In the genomic region with DNA sequence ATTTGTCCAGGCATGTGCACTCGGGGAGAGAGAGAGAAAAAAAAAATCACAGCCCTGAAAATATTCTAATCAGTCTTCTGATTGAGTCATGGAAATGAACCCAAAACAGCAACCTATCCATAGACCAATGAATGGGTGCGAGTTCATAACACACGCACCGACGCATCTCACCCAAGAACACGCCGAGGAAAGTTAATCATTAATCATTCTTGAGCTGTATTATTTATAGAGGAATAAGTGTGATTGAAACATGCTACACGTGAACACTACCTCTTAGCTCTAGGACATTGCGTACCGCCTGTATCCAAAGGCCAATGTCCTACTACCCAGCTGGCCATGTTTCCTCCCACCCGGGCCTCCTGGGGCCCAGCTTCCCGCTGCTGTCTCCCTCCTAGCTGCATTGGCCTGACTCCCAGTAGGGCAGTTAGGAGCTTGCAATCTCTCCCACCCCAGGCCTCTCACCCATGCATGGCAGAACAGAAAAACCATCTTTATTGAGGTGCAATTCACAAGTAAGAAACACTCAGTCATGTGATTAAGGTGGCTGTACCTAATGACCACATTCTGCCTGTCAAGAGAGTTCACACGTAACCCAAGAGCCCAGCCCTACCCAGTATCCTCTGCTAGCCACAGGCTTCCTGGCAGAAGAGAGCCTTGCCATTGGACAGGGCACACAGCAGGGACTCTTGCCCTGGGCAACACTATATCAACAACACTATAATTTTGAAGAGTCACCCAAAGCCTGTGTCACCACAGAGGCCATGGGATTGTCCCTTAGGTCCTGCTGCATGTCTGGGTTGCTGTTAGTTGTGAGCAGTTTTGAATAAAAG, we compare ENCODE assay signal across 17 mouse cellular contexts. TPM values are rescaled to one million over a fixed set of nuclear protein-coding genes. Genes with fewer than 3 reads are reported as not detected.
DNase-seq lines count a peak whose midpoint lies in the region; ATAC-seq and TF ChIP-seq lines count a peak whose summit lies in the region.
"Had no signal": no experiment of that assay in that cellular context is flagged by ENCODE, and none has a peak within 500 bp of the region (broad histone marks: within the 10 kb centered on the region; RNA-seq: fewer than 3 reads in every experiment).

No protein-coding gene starts in this region.

- H3K27ac ChIP-seq in kidney, embryonic 15.5 days = no peak overlapping the region
- peak overlapping the region; percentile 88 for H3K27ac ChIP-seq in intestine, postnatal 0 days (ENCODE audit: low read depth, low read length)
- H3K27ac ChIP-seq: embryonic facial prominence, embryonic 12.5 days; forebrain, embryonic 15.5 days; heart, embryonic 10.5 days; liver, embryonic 15.5 days had no signal

- H3K4me3 ChIP-seq in kidney, embryonic 15.5 days (replicated peaks) = no peak overlapping the region
- no peak overlapping the region for H3K4me3 ChIP-seq in intestine, postnatal 0 days (ENCODE audit: low read depth, low read length)
- H3K4me3 ChIP-seq: embryonic facial prominence, embryonic 12.5 days; forebrain, embryonic 15.5 days; liver, embryonic 15.5 days had no signal

- no peak for ATAC-seq in kidney, embryonic 15.5 days (replicated peaks; ENCODE audit: low FRiP score)
- peak; percentile 91 for ATAC-seq in intestine, postnatal 0 days

- no peak overlapping the region for H3K4me2 ChIP-seq in kidney, embryonic 15.5 days
- no peak overlapping the region for H3K4me2 ChIP-seq in intestine, postnatal 0 days (replicated peaks; ENCODE audit: low read depth)

- peaks cover 8% of the 10 kb centered on the region; the same call in 1 of the 2 replicates for H3K4me1 ChIP-seq in kidney, embryonic 15.5 days
- no peaks in the 10 kb centered on the region; the same call in 1 of the 2 replicates for H3K4me1 ChIP-seq in intestine, postnatal 0 days (replicated peaks; ENCODE audit: control insufficient read depth, insufficient read depth, low read length)
- H3K4me1 ChIP-seq: embryonic facial prominence, embryonic 12.5 days; heart, embryonic 10.5 days had no signal

- 67% methylated on average over 13 of the region's 13 CpGs for WGBS in kidney, embryonic 15.5 days
- WGBS in intestine, postnatal 0 days = 42% methylated on average over 13 of the region's 13 CpGs

- DNase-seq in kidney, adult 11 months = peak; percentile 87
- peak; percentile 64 for DNase-seq in adipocyte (ENCODE audit: low spot score)
- peak; percentile 28 to 50 for DNase-seq in kidney, postnatal 4 days
- DNase-seq in cerebellum, adult 9-10 months = no peak
- no peak for DNase-seq in spleen, adult 12 weeks (ENCODE audit: low spot score)
- DNase-seq in cerebellum, postnatal 10 days = no peak
- DNase-seq: cerebellum, adult 2 months; heart, postnatal 14 days; lung, postnatal 10 days; right cerebral cortex, postnatal 4 days had no signal

- H3K36me3 ChIP-seq in kidney, embryonic 15.5 days = no peaks in the 10 kb centered on the region
- H3K36me3 ChIP-seq in intestine, postnatal 0 days (ENCODE audit: control insufficient read depth, insufficient read depth) = no peaks in the 10 kb centered on the region
- H3K36me3 ChIP-seq: embryonic facial prominence, embryonic 12.5 days; forebrain, embryonic 15.5 days; heart, embryonic 10.5 days; liver, embryonic 15.5 days had no signal

- no peaks in the 10 kb centered on the region for H3K9me3 ChIP-seq in kidney, embryonic 15.5 days (replicated peaks)
- no peaks in the 10 kb centered on the region for H3K9me3 ChIP-seq in intestine, postnatal 0 days (ENCODE audit: control insufficient read depth)
- H3K9me3 ChIP-seq: embryonic facial prominence, embryonic 12.5 days; forebrain, embryonic 15.5 days; heart, embryonic 10.5 days; liver, embryonic 15.5 days had no signal

- no peak overlapping the region for H3K9ac ChIP-seq in kidney, embryonic 15.5 days
- no peak overlapping the region for H3K9ac ChIP-seq in intestine, postnatal 0 days (ENCODE audit: low read depth, low read length)
- H3K9ac ChIP-seq: embryonic facial prominence, embryonic 12.5 days; liver, embryonic 15.5 days had no signal

- no peak for TF ChIP-seq CTCF in intestine, postnatal 0 days (IDR thresholded peaks at IDR 0.05; ENCODE audit: low read depth)

- no peaks in the 10 kb centered on the region for H3K27me3 ChIP-seq in kidney, embryonic 15.5 days
- H3K27me3 ChIP-seq in intestine, postnatal 0 days (replicated peaks; ENCODE audit: control insufficient read depth, insufficient read depth, low read length) = no peaks in the 10 kb centered on the region
- H3K27me3 ChIP-seq: forebrain, embryonic 15.5 days; Patski had no signal

RNA-seq across cellular contexts. Expression of a gene that starts 9.5 kb away (rescaled TPM):
- polyA plus RNA-seq in kidney, embryonic 15.5 days (2015; fragmentation: Nextera tagmentation; extraction: Ambion mirVana) = 43.1 and 43.7 TPM in 2 replicates
- 60.0 and 61.9 TPM in 2 replicates for polyA plus RNA-seq in intestine, postnatal 0 days (2015; fragmentation: Nextera tagmentation; extraction: Ambion mirVana)

Comparison
In these comparisons a context has a peak if more than half of its experiments do, and no peak if none do; other contexts are left out.
1. DNase-seq: peak in kidney, adult 11 months (single experiment), adipocyte (single experiment) and kidney, postnatal 4 days (2 of 2); none in cerebellum, adult 9-10 months (single experiment), spleen, adult 12 weeks (single experiment) and cerebellum, postnatal 10 days (0 of 2).